Mouse (Mus musculus) cerebellum, postnatal 36 days (tissue): Measurements from ENCODE around the gene Grik4.
A peak's percentile ranks its signal among the peaks of the same experiment; 100 is the strongest.

Experiments
- DNase-seq, 2 experiments: peaks; one replicate each; pipeline ENCODE4 v3.0.0; 2021 to 2022; ENCODE audit warnings: mixed read lengths in 2 of 2

Gene Grik4

DNA sequence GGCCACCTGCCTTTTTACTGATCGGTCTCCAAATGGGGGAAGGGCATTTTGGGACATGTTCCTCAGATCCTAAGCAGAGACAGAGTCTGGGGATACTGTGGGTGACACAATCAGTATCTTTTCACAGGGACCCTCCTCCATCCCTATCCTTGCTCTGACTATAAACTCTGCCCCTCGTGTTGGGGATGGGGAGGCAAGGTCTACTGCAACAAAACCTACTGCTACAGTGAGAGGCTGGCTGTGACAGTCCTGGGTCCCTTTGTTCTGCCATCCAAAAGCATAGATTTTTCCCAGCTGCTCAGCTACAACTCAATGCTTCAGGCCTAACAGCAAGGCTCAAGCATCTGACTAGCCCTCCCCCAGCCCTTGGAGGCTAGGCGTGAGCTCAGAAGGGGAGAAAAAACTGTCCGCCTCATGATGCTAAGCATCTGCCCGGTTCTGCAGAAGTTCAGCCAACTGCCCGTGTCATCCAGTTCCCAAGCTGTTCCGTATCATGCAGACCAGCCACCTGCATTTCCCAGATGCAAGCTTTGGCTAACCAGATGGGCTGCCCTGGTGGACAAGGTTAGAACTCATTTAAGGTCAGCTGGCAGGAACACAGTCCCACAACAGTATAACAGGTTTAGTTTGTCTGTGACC, 207.5 kb downstream of the Grik4 start:
- DNase-seq: no peak

GRCm38 (mm10) chr9:42735086-42735485, 209.2 kb downstream of the Grik4 start:
- DNase-seq: no peak

GRCm38 (mm10) chr9:42732731-42733318, 211.5 kb downstream of the Grik4 start:
- no peak for DNase-seq

- DNase-seq: no peak
Observed at GRCm38 (mm10) chr9:42728472-42728871, 215.8 kb downstream of the Grik4 start.

DNA sequence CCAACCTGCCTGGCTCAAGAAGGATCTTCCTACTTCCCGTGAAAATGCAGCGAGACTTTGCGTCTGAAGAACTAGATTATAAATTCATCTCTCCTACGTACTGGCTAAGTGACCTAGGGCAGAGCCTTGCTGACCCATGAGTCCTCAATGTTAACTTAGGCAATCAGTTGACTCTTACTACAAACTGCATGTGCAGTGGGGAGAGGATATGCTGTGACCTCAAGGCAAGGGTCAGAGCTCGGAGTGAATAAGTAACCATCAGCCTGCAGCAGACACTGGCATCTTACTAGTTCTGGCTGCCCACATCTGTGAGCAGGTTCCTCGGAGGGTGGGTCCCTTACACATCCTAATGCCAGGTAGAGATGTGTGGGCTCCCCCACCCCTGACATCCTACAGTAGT, 216.6 kb downstream of the Grik4 start:
- no peak for DNase-seq

GRCm38 (mm10) chr9:42727186-42727585, 217.1 kb downstream of the Grik4 start:
- DNase-seq: no peak

DNA sequence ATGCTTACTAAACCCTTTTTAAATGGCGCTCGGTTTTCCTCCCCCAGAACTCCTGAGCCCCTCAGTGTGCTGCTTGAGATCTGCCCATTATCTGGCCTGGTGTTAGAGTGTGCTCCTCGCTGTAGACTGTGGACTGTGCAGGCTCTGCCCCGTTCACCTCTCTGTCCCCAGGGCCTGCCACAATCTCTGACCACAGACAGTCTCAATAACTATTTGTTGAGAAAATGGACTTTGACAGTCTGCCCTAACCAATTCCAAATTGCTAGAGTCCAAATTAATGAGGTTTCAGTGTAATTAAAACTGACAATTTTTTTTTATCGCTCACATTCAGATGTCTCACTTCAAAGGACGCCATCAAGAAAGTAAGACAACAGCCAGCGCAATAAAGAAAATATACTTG, 220.2 kb downstream of the Grik4 start:
- no peak for DNase-seq

DNA sequence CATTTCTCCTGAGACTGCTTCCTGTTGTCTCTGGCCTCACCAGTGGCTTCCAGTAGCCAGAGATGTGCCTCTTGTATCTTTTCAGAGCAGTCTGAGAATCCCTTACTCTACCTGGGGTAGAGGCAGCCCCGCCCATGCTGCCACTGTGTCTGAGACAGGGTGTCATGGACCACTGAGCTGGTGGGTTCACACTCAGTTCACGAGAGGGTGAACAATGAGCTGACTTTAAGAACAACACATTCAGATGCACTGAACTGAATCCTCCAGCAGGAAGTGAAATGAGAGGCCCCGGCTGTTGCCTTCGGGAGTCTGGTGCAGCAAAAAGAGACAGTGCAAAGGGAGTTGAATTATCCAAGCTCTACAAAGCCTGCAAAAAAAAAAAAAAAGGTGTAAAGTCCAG, 221.8 kb downstream of the Grik4 start:
- no peak for DNase-seq

- DNase-seq: peak; percentile 3 to 7
Observed at GRCm38 (mm10) chr9:42721718-42722117, 222.6 kb downstream of the Grik4 start.

- DNase-seq: no peak
Observed at GRCm38 (mm10) chr9:42721146-42721545, 223.1 kb downstream of the Grik4 start.

DNA sequence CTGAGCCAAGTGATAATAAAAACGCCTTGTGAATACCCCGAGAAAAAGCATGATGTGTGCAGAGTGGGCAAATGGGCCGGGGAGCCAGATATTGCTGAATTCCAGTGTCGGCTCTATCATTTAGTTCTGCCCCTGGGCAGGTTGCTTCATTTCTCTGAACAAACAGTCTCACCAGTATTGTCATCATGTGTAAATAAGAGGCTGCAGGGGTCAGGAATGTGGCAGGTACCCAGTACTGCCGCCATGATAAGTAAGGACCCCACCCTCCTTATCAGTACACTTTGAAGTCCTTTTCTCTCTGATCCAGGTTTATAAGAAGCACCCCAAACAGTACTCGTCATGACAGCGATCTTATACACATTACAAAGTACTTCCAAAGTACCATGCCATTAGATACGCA, 230.4 kb downstream of the Grik4 start:
- no peak for DNase-seq

DNA sequence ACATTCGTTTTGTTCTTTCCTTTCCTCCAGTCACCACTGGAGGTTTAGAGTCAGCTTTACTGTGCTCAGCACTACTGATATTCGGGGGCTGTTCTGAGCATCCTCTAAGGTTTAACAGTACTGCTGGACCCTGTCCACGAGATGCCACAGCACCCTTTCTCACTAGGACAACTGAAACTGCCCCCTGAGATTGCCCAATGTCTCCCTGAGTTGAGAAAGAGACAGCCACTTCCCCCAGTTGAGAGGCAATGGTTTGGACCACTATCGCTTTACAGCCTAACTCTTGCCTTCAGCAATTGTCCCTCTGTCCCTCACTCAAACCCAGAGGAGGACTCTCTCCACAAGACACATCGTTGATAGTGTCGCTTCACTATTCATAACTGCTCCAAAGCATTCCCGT, 238.4 kb downstream of the Grik4 start:
- no peak for DNase-seq

DNA sequence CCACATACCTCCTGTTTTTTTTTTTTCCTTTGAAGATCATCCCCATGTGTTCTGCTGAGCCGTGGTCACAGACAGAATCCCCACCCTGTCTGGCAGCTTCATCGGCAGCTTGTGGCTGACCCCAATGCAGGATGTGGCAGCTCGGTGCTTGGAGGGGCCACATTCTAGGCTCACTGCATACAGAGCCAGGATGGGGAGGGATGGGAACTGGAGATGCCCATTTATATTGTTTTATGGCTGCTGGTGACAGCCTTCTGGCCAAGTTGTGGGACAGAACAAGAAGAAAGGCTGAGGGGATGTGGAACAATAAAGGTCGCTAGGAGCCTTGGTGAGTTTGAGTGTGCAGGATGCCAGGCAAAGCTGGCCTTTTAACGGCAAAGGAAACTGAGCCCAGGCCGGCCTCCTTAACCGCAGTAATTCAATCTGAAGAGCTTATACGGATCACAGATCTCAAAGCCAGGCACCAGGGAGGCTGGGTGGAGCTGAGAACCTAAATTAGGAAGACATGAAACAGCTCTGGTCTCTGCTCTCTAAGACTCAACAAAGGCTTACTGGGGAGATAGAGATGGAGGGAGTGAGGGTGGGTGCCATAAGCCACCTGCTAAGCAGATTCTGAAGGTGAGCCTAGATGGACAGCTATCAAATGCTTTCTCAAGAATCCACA, 241.0 kb downstream of the Grik4 start:
- DNase-seq: no peak

DNA sequence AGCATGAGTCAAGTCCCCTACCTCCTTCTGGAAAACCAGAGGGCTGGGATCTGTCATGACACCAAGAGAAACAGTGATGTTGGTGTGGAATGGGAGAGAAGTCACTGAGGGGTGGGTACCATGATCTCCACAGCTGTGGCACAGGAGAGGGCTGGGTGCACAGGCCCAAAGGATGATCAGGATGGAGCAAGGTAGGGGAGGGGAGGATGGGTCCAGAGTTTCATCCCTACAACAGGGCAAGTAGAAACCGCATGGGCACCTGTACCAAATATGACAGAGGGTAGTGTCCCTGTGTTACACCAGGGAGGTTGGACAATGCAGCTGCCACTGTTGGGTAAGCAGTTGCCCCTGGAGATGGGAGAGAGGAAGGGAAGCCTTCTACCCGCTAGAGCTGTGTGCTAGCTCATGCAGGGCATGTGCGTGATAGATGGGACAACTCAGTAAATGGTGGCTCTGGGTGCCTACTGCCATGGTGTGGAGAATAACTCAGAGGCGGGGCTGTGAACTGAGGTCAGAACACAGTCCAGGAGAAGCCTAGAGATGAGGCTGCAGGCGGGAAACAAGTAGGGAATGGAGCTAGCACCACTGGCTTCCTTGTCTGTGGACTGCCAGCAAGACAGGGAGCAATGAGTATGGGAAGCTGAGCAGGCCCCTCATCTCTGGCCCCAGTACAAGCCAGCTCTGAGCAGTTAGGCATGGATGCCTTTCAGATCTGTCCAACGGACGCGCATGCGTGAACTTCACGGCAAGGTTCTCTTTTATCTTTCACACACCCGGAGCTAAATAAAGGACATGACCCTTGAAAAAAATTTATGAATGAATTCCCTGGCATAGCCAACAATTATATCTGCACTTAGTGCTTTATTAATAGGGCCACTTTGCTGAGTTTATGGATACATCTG, 241.8 kb downstream of the Grik4 start:
- DNase-seq: no peak

DNA sequence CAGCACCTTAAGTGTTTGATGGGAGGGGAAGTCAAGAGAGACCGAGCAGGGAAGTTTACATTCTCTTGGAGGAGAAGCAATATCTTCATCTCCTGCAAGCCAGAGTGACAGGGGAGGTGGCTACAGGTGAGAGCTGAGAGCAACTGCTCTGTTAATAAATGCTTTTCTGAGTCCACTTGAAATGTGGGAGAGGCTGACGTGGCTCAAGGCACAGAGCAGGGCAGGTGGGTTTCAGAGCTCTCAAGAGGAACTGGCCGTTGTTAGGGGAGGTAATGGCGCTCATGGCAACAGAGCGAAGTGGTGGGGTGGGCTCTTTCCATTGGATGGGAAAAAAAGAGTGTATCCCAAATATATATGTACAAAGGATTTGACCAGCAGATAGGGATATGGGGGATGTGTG, 242.6 kb downstream of the Grik4 start:
- DNase-seq: no peak

- DNase-seq: no peak
Observed at GRCm38 (mm10) chr9:42693024-42693423, 251.3 kb downstream of the Grik4 start.

DNA sequence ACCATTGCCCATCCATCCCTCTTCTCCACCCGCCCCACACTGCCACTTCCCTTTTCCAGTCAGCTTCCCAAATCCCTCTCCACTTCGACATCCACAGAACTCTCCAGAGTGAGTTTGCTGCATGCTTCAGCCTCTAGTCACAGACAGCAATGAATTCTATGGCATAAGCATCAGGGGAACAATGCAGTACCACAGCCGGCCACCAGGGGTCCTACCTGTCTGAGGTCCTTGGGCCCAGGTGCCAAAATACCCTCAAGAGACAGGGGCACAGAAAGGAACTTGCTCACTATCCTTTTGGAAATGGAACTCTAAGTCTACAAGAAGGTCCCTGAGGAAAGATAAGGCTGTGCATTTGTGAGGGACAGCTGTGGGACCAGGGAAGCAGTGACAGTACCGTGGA, 256.1 kb downstream of the Grik4 start:
- peak; percentile 49 to 57 for DNase-seq

DNA sequence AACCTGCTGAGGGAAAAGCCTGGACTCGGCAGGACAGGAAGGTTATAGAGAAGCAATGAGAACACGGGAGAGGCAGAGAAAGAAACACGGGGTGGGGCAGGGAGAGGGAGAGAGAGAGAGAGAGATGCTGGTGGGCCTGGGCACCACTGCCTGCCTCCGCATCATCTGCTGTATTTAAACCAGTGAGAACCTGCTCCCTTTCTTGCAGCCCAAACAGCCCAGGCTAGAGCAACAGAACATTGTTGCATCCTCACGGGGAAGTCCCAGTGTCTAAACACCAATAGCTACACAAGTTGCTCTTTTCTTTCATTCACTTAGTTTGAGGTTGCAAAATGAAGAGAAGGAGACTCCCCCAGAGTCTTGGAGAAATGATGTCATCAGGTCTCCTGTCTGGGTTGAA, 258.2 kb downstream of the Grik4 start:
- no peak for DNase-seq

GRCm38 (mm10) chr9:42674017-42674412, 270.3 kb downstream of the Grik4 start:
- DNase-seq: no peak

DNA sequence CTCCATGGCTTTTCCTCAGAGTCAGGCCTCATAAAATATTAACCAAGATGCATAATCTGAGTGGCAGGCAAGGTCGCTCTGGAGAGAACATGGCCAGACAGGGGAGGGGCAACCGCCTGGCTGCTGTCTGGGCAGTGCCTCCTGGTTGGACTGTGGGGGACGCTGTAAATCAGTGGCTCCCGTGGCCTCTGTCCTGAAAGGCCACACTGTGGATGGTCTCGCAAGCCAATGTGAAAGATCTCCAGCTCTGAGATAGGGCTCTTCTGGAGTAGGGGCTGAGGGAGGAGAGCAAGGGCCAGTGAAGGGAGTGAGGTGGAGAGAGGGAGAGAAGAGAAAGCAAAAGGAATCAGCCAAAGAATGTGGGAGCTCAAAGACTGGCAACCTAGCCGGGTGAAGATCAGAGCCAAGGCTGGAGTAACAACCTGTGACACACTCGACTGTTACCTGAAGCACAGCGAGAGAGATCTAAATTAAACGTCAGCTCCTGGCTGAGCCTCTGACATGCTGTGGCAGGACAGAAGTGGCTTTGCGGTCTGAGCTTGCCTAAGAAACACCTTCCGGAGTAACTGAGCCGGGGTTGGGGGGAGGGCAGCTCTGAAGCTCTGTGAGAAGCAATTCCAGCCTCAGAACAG, 270.8 kb downstream of the Grik4 start:
- no peak for DNase-seq

- DNase-seq: no peak
Observed at GRCm38 (mm10) chr9:42672982-42673381, 271.3 kb downstream of the Grik4 start.

DNA sequence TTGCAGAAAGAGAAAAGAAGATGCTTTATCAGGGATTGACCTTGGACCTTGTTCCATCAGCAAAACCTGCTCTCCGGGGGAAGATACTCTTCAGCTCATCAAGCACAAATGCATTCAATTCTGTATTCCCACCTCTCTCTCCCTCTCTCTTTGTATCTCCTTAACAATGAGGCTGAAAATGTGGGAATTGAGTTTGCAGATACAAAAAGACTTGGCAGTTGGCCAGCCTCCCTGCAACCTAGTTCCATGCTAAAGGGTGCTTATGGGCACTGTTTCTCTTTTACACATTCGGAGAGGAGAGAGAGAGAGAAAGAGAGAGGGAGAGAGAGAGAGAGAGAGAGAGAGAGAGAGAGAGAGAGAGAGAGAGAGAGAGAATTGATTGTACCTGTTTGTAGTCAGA, 273.7 kb downstream of the Grik4 start:
- no peak for DNase-seq

DNA sequence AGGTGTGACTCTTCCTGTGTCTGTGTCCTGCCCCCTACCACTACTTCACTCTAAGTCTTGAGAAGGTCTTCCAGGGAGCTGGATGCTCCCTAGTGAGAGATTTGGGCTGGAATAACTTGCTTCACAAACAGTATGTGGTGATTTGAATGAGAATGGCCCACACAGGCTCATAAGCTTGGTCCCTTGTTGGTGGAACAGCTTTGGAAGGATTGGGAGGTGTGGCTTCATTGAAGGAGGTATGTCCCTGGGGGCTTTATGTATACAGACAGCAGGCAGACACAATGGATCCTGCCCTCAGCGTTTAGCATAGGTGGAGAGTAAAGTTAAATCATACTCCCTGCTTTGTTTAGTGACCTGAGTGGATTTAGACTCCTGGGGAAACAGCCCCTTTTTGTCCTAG, 282.8 kb downstream of the Grik4 start:
- DNase-seq: no peak
